Mouse (Mus musculus) lung, postnatal 0 days (tissue): ENCODE data around the gene Ifi208. TPM values are rescaled to one million over a fixed set of nuclear protein-coding genes. Genes with fewer than 3 reads are reported as not detected.
"Not testable (repeated sequence)": the region's sequence is repeated elsewhere in the genome, so short reads cannot be mapped to it uniquely, and the experiment has no call there.

Source experiments
- ATAC-seq: fragments of 200-750 bp; cut with Nextera tagmentation; 2 replicates; pipeline ENCODE4 v1.8.0; 2017; ENCODE audit warnings: moderate library complexity
- DNase-seq: peaks from one replicate; pipeline ENCODE4 v3.0.0-alpha.2; 2016; ENCODE audit warnings: low spot score
- H3K27ac ChIP-seq: fragments of 300-500 bp; sonication (generic); 2 replicates; pipeline ENCODE4 v1.5.1; 2014; ENCODE audit warnings: antibody characterized with exemption, mild to moderate bottlenecking, low read length, mixed read lengths
- H3K27me3 ChIP-seq: fragments of 300-500 bp; sonication (generic); replicated peaks from 2 replicates; pipeline ENCODE4 v1.6.1; 2014; ENCODE audit warnings: low read length, mixed read lengths; ENCODE audit not compliant: insufficient read depth
- H3K36me3 ChIP-seq: fragments of 300-500 bp; sonication (generic); 2 replicates; pipeline ENCODE4 v1.6.1; 2014; ENCODE audit warnings: low read length, mixed read lengths; ENCODE audit not compliant: insufficient read depth
- H3K4me1 ChIP-seq: fragments of 300-500 bp; sonication (generic); 2 replicates; pipeline ENCODE4 v1.6.1; 2014; ENCODE audit warnings: antibody characterized with exemption, low read depth, low read length, mixed read lengths; ENCODE audit not compliant: insufficient read depth
- H3K4me2 ChIP-seq: fragments of 300-500 bp; sonication (generic); replicated peaks from 2 replicates; pipeline ENCODE4 v1.6.1; 2014; ENCODE audit warnings: low read depth, mild to moderate bottlenecking, low read length, moderate library complexity, mixed read lengths
- H3K4me3 ChIP-seq: fragments of 300-500 bp; sonication (generic); 2 replicates; pipeline ENCODE4 v1.5.1; 2014; ENCODE audit warnings: low read depth, low read length
- H3K9ac ChIP-seq: fragments of 300-500 bp; sonication (generic); replicated peaks from 2 replicates; pipeline ENCODE4 v1.6.1; 2014; ENCODE audit warnings: low read depth, mild to moderate bottlenecking
- H3K9me3 ChIP-seq: fragments of 300-500 bp; sonication (generic); 2 replicates; pipeline ENCODE4 v1.6.1; 2016; ENCODE audit warnings: low read length, mixed read lengths
- CTCF ChIP-seq: IDR thresholded peaks from 2 replicates; pipeline ENCODE4 v1.5.1; 2016; ENCODE audit warnings: antibody characterized with exemption, mild to moderate bottlenecking
- EP300 ChIP-seq: IDR thresholded peaks from 2 replicates; pipeline ENCODE4 v1.6.1; 2016; ENCODE audit warnings: antibody characterized with exemption, mild to moderate bottlenecking, control low read depth
- WGBS: fragments of 180-500 bp; shearing (Covaris S2); extraction: QIAGEN DNeasy Blood & Tissue Kit; methylation state at CpG from one replicate; pipeline ENCODE4 v1.1.7; 2014; 5-methylcytosine and 5-hydroxymethylcytosine counted together
- polyA plus RNA-seq: library from polyadenylated mRNA; unstranded; fragments of >200 nt; fragmentation: Nextera tagmentation; extraction: Ambion mirVana; gene quantifications from 2 replicates; pipeline ENCODE4 v1.2.1, GENCODE M21; 2015

Ifi208 gene
- 0.94 and 0.95 TPM in 2 replicates for polyA plus RNA-seq

DNA sequence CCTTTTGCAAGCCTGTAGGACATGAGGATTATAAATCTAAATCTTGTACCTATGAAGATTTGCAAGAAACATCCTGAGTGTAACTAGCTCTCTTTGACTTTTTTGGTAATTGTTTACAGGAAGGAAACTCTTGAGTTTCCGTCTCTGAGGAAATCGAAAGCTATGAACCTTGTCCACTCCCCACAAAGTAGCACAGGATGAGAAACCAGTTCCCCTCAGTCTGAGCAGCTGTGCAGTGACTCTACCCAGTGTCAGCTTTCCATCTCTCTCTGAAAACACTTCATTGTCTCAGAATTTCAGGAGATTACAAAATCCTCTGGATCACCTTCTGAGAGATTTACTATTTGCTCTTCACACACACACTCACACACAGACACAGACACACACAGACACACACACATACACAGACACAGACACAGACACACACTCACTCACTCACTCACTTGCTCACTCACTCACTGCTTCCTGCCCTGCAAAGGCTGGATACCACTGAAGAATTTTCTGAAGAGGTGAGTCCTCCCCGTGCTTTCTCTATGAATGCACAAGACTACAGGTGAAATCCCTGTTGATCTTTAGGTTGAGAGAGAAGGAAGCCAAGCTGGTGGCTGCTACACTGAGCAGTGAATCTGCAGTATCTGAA, at the start of gene Ifi208:
Ifi208 (plus strand) TSS at position 218 of the 640 bp plus-strand sequence.
- H3K27me3 ChIP-seq, H3K4me3 ChIP-seq, H3K9me3 ChIP-seq, ATAC-seq, H3K27ac ChIP-seq, H3K4me2 ChIP-seq, H3K4me1 ChIP-seq, DNase-seq, H3K9ac ChIP-seq, H3K36me3 ChIP-seq: not testable (repeated sequence)
- 22% methylated on average over 3 of the region's 3 CpGs for WGBS

DNA sequence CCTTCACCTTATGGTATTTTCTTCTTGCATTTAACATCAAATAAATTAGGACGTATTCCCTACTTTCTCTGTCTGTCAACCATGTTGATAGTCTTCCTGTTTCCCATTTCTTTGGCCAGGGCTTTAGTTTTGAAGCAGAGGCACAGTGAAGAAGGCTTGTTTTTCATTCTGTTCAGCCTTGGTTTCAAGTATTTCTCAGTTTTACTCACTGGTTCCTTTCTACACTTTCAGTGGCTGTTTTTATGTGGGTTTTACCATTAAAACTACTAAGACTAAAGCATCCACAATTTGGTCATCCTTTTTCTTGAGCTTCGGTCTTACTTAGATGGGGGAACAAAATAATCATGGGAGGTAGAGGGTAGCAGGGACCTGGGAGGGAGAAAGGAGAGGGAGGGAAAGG, 49.4 kb upstream of the Ifi208 start:
- 78% methylated on average over 2 of the region's 2 CpGs for WGBS
- H3K27ac ChIP-seq: no peak overlapping the region
- H3K9me3 ChIP-seq: no peaks in the 10 kb centered on the region
- no peak for ATAC-seq
- no peak overlapping the region for H3K4me3 ChIP-seq
- no peak overlapping the region for H3K4me2 ChIP-seq
- H3K4me1 ChIP-seq: no peaks in the 10 kb centered on the region
- TF ChIP-seq CTCF (no peak), EP300 (no peak)
- H3K36me3 ChIP-seq: no peaks in the 10 kb centered on the region
- no peak for DNase-seq
- no peaks in the 10 kb centered on the region for H3K27me3 ChIP-seq
- H3K9ac ChIP-seq: no peak overlapping the region

- no peak overlapping the region for H3K9ac ChIP-seq
- H3K4me2 ChIP-seq: no peak overlapping the region
- ATAC-seq (no peak), DNase-seq (no peak)
- H3K27me3 ChIP-seq: no peaks in the 10 kb centered on the region
- no peaks in the 10 kb centered on the region for H3K4me1 ChIP-seq
- H3K9me3 ChIP-seq: no peaks in the 10 kb centered on the region
- TF ChIP-seq CTCF (no peak), EP300 (no peak)
- no peaks in the 10 kb centered on the region for H3K36me3 ChIP-seq
- H3K4me3 ChIP-seq: no peak overlapping the region
- H3K27ac ChIP-seq: no peak overlapping the region
- WGBS: 43% methylated on average over 2 of the region's 2 CpGs
These were observed 46.8 kb upstream of the Ifi208 start for GRCm38 (mm10) chr1:173626686-173627085.

GRCm38 (mm10) chr1:173630622-173631021, 42.9 kb upstream of the Ifi208 start, which contains the start of gene Ifi209:
Gene Ifi209, plus strand, starts transcription at chr1:173630917.
- H3K4me1 ChIP-seq, H3K9me3 ChIP-seq, H3K9ac ChIP-seq, H3K27me3 ChIP-seq, H3K4me2 ChIP-seq, H3K27ac ChIP-seq, H3K36me3 ChIP-seq, H3K4me3 ChIP-seq, ATAC-seq: not testable (repeated sequence)
- 62% methylated on average over 2 of the region's 2 CpGs for WGBS
- DNase-seq: peak; percentile 10

GRCm38 (mm10) chr1:173633969-173634645, 39.4 kb upstream of the Ifi208 start:
- 79% methylated on average over 5 of the region's 5 CpGs for WGBS
- no peak for TF ChIP-seq CTCF
- no peak for TF ChIP-seq EP300

GRCm38 (mm10) chr1:173645393-173645792, 28.1 kb upstream of the Ifi208 start:
- Histone ChIP-seq H3K9ac (no peak overlapping the region), H3K4me2 (no peak overlapping the region), H3K9me3 (no peaks in the 10 kb centered on the region), H3K36me3 (no peaks in the 10 kb centered on the region), H3K4me1 (no peaks in the 10 kb centered on the region), H3K4me3 (no peak overlapping the region), H3K27me3 (no peaks in the 10 kb centered on the region), H3K27ac (no peak overlapping the region)
- DNase-seq: no peak
- ATAC-seq: no peak
- 50% methylated on average over 2 of the region's 2 CpGs for WGBS
- TF ChIP-seq EP300 (no peak), CTCF (no peak)

More at GRCm38 (mm10) chr1:173633969-173634645, 39.4 kb upstream of the Ifi208 start:
- H3K27ac ChIP-seq: no peak overlapping the region
- H3K4me3 ChIP-seq: no peak overlapping the region
- no peak overlapping the region for H3K4me2 ChIP-seq
- H3K36me3 ChIP-seq: no peaks in the 10 kb centered on the region
- no peaks in the 10 kb centered on the region for H3K27me3 ChIP-seq
- no peak for DNase-seq
- no peaks in the 10 kb centered on the region for H3K9me3 ChIP-seq
- H3K9ac ChIP-seq: no peak overlapping the region
- ATAC-seq: no peak
- H3K4me1 ChIP-seq: no peaks in the 10 kb centered on the region
